Mouse (Mus musculus) A20 (cell line): ENCODE results near the gene Suclg2.

ENCODE experiments used
- DNase-seq: peaks from one replicate; pipeline ENCODE4 v3.0.0-alpha.2; 2011; ENCODE audit warnings: low read depth, low spot score

The Suclg2 gene

GRCm38 (mm10) chr6:95563355-95564009, 155.1 kb downstream of the Suclg2 start:
- no peak for DNase-seq

- DNase-seq, result no peak
Measured at GRCm38 (mm10) chr6:95556320-95556719, 162.3 kb downstream of the Suclg2 start.

- DNase-seq, result peak; percentile 81
Measured at GRCm38 (mm10) chr6:95552339-95552950, 166.2 kb downstream of the Suclg2 start.

- no peak for DNase-seq
Measured at GRCm38 (mm10) chr6:95551000-95551399, 167.6 kb downstream of the Suclg2 start.

- DNase-seq, result no peak
Measured at GRCm38 (mm10) chr6:95546189-95546832, 172.3 kb downstream of the Suclg2 start.

- no peak for DNase-seq
Measured at GRCm38 (mm10) chr6:95545714-95546113, 172.9 kb downstream of the Suclg2 start.

- no peak for DNase-seq
Measured at GRCm38 (mm10) chr6:95545296-95545695, 173.3 kb downstream of the Suclg2 start.

GRCm38 (mm10) chr6:95535191-95535590, 183.4 kb downstream of the Suclg2 start:
- DNase-seq, result no peak

GRCm38 (mm10) chr6:95519846-95520245, 198.8 kb downstream of the Suclg2 start:
- no peak for DNase-seq

GRCm38 (mm10) chr6:95518406-95518805, 200.2 kb downstream of the Suclg2 start:
- DNase-seq, result peak; percentile 26

GRCm38 (mm10) chr6:95515721-95516120, 202.9 kb downstream of the Suclg2 start:
- DNase-seq, result no peak

GRCm38 (mm10) chr6:95514726-95515125, 203.9 kb downstream of the Suclg2 start:
- no peak for DNase-seq

GRCm38 (mm10) chr6:95511689-95512088, 206.9 kb downstream of the Suclg2 start:
- DNase-seq, result no peak

GRCm38 (mm10) chr6:95500771-95501170, 217.8 kb downstream of the Suclg2 start:
- no peak for DNase-seq

- DNase-seq, result no peak
Measured at GRCm38 (mm10) chr6:95499639-95500038, 219.0 kb downstream of the Suclg2 start.

GRCm38 (mm10) chr6:95492216-95492956, 226.2 kb downstream of the Suclg2 start:
- no peak for DNase-seq

- no peak for DNase-seq
Measured at GRCm38 (mm10) chr6:95491043-95491442, 227.6 kb downstream of the Suclg2 start.

GRCm38 (mm10) chr6:95485791-95486190, 232.8 kb downstream of the Suclg2 start:
- DNase-seq, result no peak

- DNase-seq, result peak; percentile 60
Measured at GRCm38 (mm10) chr6:95484183-95484818, 234.3 kb downstream of the Suclg2 start.

- DNase-seq, result no peak
Measured at GRCm38 (mm10) chr6:95483686-95484085, 234.9 kb downstream of the Suclg2 start.

- no peak for DNase-seq
Measured at GRCm38 (mm10) chr6:95483127-95483526, 235.5 kb downstream of the Suclg2 start.

- DNase-seq, result no peak
Measured at GRCm38 (mm10) chr6:95479801-95480200, 238.8 kb downstream of the Suclg2 start.
